Mouse (Mus musculus): ENCODE data around the gene Bcor. TPM values are rescaled to one million over a fixed set of nuclear protein-coding genes. Genes with fewer than 3 reads are reported as not detected.

Gene Bcor
- total RNA-seq, 2 experiments from 2014 or later = 30.6 to 36.0 TPM

DNA sequence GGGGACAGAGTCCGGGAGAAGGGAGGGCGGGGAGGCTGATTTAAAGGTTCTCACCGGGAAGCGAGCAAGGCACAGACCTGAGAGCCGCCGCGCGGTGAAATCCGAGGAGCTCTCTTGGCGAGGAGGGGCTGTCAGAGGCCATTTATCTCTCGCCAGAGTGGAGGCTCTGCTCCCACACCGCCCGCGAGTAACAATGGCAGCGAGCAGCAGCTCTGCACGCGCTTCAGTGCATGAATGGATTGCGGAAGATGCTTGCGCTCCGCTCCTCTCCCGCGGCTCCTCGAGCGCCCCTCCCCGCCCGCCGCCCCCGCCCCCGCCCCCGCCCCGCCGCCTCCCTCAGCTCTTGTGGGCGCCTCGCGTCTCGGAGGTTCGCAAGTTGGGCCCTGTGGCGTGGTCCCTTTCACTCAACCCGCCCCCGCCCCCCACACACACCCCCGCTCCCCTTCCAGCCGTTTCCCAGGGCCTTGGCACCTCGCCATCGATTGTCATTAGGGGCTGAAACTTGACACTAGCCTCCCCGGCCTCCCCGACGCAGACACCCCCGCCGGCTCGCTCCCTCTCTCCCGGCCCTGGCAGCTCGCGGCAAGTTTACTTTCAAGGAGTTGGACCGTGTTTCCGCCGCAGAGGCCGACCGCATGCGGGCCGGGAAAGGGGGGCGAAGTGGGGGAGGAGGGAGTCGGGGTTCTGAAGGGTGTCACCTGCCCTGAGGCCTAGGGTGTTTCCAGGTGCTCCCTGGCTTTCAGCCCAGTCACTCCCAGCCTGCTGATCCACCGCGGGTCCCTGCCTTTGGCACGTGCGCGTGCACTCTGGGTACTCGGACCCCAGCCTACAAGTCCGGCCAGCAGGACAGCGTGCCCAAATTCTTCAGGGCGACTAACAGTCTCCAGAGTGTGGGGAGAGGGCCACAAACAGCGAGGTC lies 31.7 kb downstream of the Bcor start:
- ATAC-seq (replicated peaks; ENCODE audit: poor library complexity, severe bottlenecking) = peak; percentile 42

DNA sequence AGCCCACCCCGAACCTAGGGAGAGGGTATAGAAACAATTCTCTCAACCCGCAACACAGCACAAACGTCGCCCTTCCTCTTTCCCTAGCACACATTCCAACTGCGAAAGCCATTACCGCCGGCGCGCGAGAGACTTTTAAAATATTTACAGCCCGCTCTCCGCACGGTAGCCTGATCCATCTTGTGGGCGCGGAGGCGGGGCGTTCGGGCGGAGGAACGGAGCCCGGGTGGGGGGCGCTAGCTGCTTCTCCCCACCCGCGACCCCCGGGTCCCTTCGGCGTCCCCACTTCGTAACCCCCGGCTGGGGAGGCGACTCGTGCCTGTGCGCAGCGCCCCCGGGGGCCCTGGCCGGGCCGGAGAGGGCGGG lies 32.4 kb downstream of the Bcor start:
- ATAC-seq (replicated peaks; ENCODE audit: poor library complexity, severe bottlenecking) = no peak

DNA sequence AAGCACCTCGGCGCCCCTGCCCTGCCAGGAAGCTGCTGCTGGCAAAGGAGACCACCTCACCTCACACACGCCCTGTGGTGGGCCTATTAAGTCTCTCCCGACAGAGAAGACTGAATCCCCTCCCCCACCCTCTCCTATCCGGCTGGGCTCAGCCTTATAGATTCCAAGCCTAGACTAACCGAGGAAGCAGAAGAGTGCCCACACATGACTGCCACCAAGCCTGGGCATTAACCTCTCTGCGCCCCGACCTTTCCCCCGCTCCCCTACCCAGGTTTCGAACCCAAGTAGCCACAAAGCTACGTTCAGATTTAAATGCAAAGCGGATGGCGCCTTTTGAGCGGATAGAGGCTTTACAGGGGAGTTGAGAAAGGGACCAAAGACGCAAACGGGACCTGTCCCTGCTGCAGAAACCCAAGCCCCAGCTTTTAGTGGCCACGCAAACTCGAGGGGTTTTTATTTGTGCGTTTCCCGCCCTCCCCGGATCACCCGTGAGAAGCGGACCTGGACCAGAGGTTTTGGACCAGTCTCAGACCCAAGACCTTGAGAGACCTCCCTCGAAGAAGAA lies 33.0 kb downstream of the Bcor start:
- no peak for ATAC-seq (replicated peaks; ENCODE audit: poor library complexity, severe bottlenecking)

DNA sequence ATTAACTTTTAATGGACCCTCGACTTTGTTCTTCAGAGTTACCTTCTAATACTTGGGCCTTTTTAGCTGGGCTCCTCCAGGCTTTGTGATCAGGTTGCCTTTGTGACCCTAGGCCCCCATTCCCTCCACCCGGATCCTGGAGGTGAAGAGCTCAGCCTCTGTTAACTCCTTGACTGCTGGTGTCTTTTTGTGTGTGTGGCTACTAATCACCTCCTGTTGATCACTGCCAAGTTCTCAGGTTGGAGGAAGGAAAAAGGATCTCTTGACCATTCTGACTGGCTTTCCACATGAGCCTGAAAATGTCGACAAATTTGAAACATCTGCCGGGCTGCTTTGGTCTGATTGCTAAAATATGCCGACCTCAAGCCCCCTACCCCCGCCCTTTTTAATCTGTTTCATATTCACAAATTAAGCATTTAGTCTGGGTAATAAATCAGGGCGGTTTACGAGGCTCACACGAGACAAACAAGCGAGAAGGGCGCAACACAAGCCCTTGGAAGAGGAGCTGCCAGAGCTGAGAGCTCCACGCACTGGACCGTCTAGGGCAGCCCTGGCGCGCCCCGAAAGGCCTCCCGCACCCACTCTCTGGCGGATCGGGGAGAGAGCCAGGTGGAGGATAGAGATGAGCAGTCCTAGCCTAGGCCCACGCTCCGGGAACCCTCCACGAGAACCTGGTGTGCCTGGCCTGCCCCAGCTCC lies 33.6 kb downstream of the Bcor start:
- no peak for ATAC-seq (replicated peaks; ENCODE audit: poor library complexity, severe bottlenecking)

DNA sequence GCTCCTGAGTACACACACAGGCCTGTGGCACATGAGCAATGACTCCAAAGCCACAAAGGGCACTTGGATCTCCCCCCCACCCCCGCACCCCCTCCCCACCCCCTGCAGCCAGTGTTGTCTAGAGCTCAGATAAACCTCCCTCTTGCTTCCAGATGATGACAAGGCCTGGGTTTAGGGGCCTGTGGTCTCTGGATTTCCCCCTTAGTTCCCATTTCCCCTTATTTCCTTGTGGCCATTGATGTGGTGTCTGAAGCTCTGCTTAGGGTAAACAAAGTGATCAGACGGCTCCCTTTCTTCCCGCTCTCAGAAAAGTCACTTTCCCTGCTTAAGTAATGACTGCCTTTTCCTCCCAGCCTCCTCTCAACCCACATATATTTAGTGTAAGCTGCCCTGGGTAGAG lies 35.6 kb downstream of the Bcor start:
- 0 out of 2 replicates have a peak, but pooled peaks have one; percentile 20 for ATAC-seq (replicated peaks; ENCODE audit: poor library complexity, severe bottlenecking)

DNA sequence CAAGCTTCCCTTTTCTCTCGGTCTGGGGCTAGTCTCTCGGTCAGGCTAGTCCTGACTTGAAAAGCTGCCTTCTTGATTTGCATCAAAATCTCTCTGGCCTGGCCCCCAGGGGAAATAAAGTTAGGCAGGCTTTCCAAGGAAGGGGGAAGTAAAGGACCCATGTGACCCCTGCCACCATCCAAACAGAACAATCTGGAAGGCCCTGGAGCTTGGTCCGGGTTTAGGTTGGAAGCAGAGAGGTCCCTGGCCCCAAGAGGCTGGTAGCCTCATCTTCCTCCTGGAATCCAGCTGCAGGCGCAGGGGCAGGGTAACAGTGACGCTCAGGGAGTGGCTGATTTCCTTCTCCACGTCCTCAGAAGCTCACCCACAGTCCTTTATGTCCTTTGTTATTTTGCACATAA lies 36.5 kb downstream of the Bcor start:
- ATAC-seq (replicated peaks; ENCODE audit: poor library complexity, severe bottlenecking) = peak; percentile 30; the same call in 1 of the 2 replicates

DNA sequence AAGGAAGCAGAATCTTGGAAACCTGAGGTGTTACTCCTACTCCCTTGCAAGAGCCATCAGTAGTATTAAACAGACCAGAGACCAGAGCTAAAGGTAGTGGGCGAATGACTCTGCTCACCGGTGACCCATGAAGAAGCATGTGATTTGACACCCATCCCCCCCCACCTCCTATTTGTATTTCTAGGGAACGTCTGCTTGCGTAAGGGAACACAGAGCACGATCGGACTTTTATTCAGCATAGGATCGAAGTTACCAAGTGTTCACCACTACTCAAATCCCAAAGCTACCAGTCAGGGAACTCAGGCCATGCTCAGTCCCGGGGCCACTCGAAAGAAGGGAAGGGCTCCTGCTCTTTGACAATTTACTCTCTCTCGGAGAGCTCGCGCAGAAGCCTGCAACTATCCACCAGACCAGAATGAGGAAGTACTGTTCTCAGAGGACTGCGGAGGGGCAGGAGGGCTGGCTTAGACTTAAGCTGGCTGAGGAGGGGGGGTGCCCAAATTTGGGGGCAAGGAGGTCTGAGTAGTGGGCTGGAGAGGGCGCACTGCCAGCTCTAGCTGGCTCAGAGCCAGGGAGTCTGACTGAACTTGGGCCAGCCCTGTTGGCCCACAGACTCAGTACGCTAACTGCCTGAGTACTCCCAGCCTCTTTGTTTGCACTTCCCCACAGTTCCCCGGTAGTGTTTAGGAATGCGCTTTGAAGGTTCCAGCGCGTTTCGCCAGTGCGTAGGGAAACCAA lies 37.4 kb downstream of the Bcor start:
- peak; percentile 70 for ATAC-seq (replicated peaks; ENCODE audit: poor library complexity, severe bottlenecking)

DNA sequence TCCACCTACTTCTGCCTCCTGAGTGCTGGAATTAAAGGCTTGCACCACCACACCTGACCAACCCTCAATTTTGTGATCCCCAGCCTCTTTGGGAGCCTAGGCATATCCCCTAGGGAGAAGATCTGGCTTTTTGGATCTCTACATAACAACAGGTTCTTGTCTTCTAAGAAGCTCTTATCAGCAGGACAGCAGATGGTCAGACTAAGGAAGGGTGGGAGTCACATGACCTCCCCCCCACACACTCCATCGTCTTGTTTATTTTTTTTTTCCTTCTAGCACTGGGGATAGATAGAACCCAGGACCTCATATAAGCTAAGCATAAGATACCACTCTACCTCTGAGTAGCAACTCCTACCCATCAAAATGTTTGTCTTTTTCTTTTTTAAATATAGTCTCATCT lies 40.7 kb downstream of the Bcor start:
- ATAC-seq (replicated peaks; ENCODE audit: poor library complexity, severe bottlenecking) = no peak

DNA sequence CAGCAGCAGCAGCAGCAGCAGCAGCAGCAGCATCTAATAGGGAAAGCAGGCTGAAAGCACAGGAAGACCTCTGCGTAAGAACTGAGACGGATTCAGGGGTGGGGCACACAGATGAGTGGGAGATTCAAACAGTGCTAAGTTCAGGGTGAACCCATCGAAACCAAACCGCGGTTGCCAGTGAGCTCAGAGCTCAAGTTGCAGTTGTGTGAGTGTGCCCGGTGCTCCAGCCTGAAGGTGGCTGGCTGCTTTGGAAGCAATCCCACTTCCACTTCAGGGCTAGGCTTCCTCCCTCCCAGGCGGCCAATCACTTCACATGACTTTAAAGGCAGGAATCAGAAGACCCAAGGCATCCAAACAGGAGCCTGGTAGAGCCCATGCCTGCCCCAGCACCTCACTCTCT lies 44.0 kb downstream of the Bcor start:
- no peak for ATAC-seq (replicated peaks; ENCODE audit: poor library complexity, severe bottlenecking)

DNA sequence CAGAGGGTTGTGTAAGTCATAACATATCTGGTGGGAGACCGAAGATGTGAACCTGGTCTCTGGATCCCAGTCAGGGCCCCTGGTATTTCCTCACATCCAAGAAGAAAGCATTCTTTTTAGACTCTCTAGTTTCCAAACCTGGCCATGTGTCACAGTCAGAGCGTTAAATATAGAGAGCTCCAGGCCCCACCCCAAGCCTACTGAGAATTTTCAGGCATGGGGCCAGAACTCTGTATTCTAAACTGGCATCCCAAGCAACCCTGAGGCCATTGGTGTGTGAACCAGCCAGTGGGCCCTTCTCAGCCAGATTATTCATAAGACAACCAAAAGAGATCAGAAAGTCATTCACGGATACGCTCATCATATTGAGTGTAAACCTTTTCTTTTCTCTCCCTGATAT lies 48.0 kb downstream of the Bcor start:
- ATAC-seq (replicated peaks; ENCODE audit: poor library complexity, severe bottlenecking) = no peak

DNA sequence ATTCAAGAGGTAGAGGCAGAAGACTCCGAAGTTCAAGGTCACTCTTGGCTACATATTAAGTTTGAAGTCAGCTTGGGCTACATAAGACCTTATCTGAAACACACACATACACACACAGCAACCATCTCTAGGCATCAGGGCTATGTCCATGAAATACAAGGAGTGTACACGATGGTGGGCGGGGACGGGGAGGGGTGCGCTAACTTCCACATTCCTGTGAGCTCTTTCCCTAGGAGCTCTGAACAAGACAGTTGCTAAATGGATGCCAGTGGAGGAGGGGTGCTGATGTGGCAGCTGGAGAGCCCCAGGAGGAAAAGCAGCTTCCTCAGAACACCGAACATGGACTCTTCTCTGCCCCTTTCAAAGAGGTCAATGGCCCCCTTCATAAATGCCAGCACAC lies 49.6 kb downstream of the Bcor start:
- no peak for ATAC-seq (replicated peaks; ENCODE audit: poor library complexity, severe bottlenecking)

DNA sequence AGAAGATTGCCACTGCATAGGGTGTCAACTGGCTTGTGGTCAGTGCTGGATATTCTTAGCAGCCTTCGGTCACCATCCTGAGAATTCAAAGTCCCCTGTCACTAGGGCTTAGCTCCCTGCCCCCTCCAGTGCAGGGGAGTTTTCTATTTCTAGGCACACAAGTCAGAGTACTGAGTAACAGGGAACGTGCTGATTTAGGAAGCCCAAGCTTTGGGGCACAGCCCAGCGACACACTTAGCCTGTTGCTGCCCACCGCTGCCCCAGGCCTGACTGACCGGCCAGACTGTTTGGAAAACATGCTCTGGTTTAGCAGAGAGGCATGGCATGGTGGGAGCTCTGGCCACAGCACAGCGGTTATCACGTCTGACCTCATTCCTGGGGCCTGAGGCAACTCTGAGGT lies 54.8 kb downstream of the Bcor start:
- ATAC-seq (replicated peaks; ENCODE audit: poor library complexity, severe bottlenecking) = no peak

DNA sequence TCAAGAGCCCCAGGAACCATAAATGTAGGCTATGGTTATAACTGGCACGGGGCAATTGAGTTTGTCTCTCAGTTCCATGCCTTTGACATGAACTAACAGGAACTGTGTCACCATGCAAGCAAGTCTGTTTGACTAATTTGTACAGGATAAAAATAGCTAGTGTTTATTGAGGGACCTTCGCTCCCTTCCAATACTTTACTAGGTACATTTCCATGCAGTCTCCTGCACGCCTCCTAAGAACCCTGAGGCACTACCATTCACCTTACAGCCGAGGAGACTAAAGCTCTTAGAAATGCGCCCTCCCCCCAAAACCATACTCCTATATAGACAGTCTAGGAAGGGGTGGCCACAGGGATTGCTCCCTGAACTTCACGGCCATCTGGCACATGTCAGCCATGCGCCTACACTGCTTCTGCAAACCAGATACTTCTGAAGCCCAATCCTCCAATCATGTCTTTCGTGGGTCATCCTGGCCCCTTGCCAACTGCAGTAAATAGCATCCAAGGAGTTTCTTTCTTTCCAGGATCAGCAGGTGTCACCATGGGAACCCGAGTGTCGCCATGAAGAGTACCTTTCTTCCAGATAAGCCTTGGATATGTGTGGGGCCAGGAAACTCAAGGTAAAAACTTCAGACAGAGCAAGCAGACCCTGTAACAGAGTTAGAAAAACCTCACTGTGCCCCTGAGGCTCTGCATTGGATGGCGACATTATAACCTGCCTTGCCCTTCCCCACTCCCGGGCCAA lies 63.2 kb downstream of the Bcor start:
- no peak for ATAC-seq (replicated peaks; ENCODE audit: poor library complexity, severe bottlenecking)

DNA sequence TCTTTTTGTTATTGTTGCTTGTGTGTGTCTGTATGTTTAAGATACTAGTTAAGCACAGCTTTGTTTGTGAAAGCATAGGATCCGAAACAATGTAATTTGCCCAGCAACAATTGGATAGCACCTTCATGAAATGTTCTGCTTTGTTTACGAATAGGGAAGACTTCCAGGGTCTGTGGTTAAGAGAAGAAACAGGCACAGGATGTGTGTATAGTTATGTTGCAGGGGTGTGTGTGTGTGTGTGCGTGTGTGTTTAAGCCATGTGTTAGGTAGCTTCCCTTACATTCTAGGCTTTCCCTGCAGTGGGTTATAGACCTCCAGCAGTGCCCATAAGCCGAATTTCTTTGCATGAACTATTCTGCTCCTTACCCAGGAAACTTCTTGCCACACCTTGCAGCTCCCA lies 66.8 kb downstream of the Bcor start:
- no peak for ATAC-seq (replicated peaks; ENCODE audit: poor library complexity, severe bottlenecking)

DNA sequence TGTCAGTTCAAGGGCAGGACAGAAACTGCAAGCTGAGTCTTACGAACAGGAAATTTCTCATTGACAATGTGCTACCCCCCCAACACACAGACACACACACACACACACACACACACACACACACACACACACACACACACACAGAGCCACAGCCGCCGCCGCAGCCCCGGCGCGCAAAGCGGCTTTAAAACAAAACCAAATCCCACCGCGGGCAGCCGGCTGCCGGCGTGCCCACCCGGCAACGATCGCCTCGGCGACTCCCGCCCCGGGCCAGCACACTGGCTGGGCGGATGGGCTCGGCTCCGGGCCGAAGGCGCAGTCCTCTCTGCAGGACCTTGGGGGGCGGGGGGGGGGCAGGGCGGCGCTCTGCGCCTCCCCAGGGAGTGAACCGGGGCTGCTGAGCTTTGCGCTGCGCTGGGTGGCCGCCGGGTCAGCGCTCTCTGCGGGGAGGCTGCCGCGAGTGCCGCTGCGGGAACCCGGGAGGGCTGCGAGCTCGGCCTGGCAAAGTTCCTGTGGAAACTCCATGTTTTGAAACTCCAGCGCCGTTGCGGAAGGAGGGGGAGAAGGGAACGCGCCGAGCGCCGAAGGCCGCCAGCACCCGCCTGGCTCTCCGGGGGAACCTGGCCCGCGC lies 68.6 kb downstream of the Bcor start:
- no peak for ATAC-seq (replicated peaks; ENCODE audit: poor library complexity, severe bottlenecking)

DNA sequence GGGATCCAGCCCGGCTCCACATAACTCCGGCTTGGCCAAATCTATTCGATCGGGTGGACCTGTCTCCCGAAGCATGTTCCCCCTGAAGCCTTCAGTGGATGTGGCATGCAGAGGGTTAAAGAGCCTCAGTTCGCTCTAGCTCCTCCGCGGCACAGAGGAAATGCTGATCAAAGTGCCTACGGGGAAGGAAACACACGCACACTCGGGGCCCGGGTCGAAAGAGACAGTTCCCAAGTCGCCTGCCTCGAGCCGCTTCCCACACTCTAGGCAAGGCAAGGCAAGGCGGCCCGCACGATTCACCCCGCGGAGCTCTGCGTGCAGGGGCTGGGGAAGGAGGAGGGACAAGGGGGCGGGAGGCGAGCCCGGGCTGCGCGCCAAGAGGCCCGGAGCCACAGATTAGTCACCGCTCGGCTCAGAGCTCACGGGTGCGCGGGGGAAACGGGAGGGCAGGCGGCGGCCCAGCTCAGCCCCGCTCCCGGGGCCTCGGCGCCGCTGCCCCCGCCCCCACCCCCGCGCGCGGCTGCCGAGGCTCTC lies 69.2 kb downstream of the Bcor start:
- peak; percentile 58 for ATAC-seq (replicated peaks; ENCODE audit: poor library complexity, severe bottlenecking)

DNA sequence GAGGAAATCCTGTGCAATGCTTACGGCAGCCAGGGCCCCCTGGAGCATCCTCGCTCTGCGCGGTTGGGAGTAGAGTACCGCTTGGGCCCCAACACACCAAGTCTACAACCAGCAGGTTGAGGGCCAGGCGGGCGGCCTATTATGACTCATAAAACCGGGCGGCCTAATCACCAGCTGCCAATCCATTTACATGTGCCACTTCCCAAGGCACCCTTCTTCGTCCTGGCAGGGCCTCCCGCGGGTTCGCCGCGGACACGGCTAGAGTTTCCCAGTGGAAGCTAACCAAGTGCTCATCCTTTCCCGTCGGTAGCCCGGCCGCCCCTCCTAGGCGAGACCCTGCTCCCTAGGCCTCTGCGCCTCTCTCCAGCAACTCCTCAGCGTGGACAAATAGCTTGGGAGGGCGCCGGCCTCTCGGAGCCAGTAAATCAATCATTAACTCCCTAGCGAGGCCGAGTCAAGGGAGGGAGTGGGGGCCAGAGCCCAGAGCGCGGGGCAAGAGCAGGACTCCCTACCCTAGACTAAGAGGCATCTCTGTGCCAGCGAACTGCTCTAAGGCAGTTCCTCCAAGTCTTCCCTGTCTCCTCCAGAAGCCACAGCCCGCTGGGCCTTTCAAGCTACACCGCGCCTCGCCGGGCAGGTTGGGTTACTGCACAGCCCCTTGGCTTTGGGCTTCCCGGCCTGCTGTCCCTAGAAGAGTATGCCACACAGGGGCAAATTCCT lies 69.8 kb downstream of the Bcor start:
- ATAC-seq (replicated peaks; ENCODE audit: poor library complexity, severe bottlenecking) = no peak

DNA sequence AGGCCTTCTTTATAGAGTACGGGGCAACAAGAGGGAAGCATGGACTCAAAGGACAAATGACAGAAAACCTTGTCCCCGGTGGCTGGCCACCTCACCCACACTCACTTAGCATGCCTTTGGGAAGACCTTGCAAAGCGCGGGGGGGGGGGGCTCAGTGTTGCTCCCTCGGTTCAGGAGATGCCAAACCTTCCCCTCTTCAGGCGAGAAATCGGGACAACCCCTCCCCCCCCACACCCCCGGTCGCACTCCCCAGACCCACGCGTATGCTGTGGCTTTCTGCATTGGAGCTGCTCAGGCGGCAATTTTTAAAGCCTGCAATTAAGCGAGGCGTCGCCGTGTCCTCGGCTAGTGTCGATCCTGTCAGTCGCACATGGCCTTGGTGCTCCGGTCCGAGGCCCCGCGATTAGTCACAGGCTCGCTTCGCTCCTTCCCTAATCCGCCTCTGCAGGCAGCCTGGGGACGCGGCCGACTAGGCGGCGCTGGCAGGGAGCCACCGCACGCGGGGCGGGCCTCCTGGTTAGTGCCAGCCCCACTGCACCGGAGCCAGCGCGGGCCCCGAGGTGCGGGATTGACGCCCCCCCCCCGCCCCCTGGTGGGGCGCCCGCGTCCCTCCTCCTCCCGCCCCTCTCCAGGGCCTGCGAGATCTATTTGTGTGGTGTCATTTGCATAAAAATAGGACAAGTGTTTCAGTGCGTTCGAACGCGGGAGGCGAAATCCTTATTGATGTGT lies 70.6 kb downstream of the Bcor start:
- ATAC-seq (replicated peaks; ENCODE audit: poor library complexity, severe bottlenecking) = peak; percentile 40
